Mouse (Mus musculus): Measurements from ENCODE around the gene Cdc40. TPM values are rescaled to one million over a fixed set of nuclear protein-coding genes. Genes with fewer than 3 reads are reported as not detected.

Cdc40 gene
- 20.6 and 24.1 TPM in 2 replicates for polyA plus RNA-seq (2012; rRNA removed)

GRCm38 (mm10) chr10:40882831-40883643, at the start of gene Cdc40, which contains the start of gene Wasf1:
Gene Cdc40 (minus strand): TSS chr10:40883311.
Gene Wasf1 (plus strand): TSS chr10:40883475.
- WGBS = under 1% methylated on average over 44 of the region's 44 CpGs
- Histone ChIP-seq H3K4me1 (ENCODE audit: control insufficient read depth, insufficient read depth, low read length) (peaks cover 6% of the 10 kb centered on the region; the same call in 1 of the 2 replicates), H3K27ac (ENCODE audit: insufficient read depth, low read length) (peak within 1 kb of the TSS; percentile 98), H3K27me3 (ENCODE audit: control insufficient read depth, insufficient read depth, low read length) (no peaks in the 10 kb centered on the region), H3K4me3 (replicated peaks; ENCODE audit: insufficient read depth, low read depth, low read length) (peak within 1 kb of the TSS; percentile 79)
- TF ChIP-seq CTCF (IDR thresholded peaks at IDR 0.05; ENCODE audit: borderline replicate concordance, insufficient read depth, low read depth, low read length) = no peak
- TF ChIP-seq POLR2A (IDR thresholded peaks at IDR 0.05; ENCODE audit: borderline replicate concordance, insufficient read depth, low read length) = peak; percentile 72; the same call in 1 of the 2 replicates
- DNase-seq = peak; percentile 99

DNA sequence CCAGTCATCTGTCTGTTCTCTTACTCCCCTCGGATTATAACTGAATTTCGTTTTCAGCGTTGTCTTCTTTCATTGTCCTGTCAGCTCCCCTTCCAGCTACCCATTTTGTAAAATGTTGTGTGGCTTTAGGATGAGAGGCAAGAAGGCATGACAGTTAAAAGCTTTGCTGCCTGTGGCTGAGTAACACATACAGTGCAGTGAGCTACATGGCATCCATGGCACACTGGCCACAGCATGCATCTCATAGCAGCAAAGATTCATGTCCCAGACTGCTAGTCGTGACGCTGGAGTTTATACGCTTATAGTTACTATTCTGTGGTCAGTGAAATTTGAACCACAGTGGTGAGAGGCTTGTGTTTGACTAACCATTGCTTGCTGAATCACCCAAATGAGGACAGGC, 36.4 kb upstream of the Cdc40 start:
- H3K27ac ChIP-seq (ENCODE audit: insufficient read depth, low read length) = no peak overlapping the region
- no peaks in the 10 kb centered on the region for H3K27me3 ChIP-seq (ENCODE audit: control insufficient read depth, insufficient read depth, low read length)

DNA sequence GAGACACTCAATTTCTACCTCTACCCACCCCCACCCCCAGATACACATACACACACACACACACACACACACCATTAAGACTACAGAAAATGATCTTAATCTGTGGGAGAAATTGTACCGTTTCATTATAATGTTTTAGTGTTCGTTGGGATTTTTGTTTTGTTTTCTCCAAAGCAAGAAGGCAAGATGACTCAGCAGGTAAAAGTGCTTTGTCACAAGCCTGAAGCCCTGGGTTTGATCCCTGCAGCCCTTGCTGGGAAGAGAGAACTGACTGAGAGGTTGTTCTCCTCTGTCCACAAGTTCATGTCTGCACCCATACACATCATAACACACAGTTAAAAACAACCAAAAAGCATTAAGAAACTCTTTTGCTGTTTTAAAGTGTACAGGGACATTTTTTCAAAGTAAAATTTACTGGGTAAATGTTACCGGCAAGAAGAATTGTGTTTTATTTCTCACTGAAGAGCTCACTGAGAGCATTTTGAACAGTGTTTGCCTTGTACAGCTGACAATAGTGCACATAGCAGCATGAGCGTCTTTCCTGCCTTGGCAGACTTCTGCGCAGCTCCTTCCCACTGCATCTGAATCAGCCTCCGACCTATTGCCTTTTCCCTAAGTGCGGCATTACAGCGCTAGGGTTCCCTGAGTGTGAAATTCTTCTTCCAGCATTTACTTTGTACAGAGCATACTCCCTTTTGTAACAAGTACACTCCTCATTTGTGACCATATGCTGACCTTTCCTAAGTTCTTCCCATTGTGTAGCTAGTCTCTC, 35.7 kb upstream of the Cdc40 start:
- H3K27me3 ChIP-seq (ENCODE audit: control insufficient read depth, insufficient read depth, low read length) = no peaks in the 10 kb centered on the region
- DNase-seq = no peak
- no peak overlapping the region for H3K4me3 ChIP-seq (replicated peaks; ENCODE audit: insufficient read depth, low read depth, low read length)
- H3K4me1 ChIP-seq (ENCODE audit: control insufficient read depth, insufficient read depth, low read length) = peaks cover 8% of the 10 kb centered on the region
- H3K27ac ChIP-seq (ENCODE audit: insufficient read depth, low read length) = no peak overlapping the region
- TF ChIP-seq POLR2A (IDR thresholded peaks at IDR 0.05; ENCODE audit: borderline replicate concordance, insufficient read depth, low read length) = no peak
- TF ChIP-seq CTCF (IDR thresholded peaks at IDR 0.05; ENCODE audit: borderline replicate concordance, insufficient read depth, low read depth, low read length) = no peak
- WGBS = 60% methylated on average over 8 of the region's 8 CpGs

More for the DNA sequence above, 36.4 kb upstream of the Cdc40 start:
- peaks cover 8% of the 10 kb centered on the region for H3K4me1 ChIP-seq (ENCODE audit: control insufficient read depth, insufficient read depth, low read length)
- H3K4me3 ChIP-seq (replicated peaks; ENCODE audit: insufficient read depth, low read depth, low read length) = no peak overlapping the region
- 64% methylated on average over 6 of the region's 6 CpGs for WGBS
- no peak for DNase-seq
- TF ChIP-seq CTCF (IDR thresholded peaks at IDR 0.05; ENCODE audit: borderline replicate concordance, insufficient read depth, low read depth, low read length) (no peak), POLR2A (IDR thresholded peaks at IDR 0.05; ENCODE audit: borderline replicate concordance, insufficient read depth, low read length) (no peak)

GRCm38 (mm10) chr10:40915240-40915639, 32.1 kb upstream of the Cdc40 start:
- DNase-seq = peak; percentile 44 to 75
- WGBS = 7% methylated on average over 2 of the region's 2 CpGs
- no peak overlapping the region for H3K27ac ChIP-seq (ENCODE audit: insufficient read depth, low read length)
- TF ChIP-seq CTCF (IDR thresholded peaks at IDR 0.05; ENCODE audit: borderline replicate concordance, insufficient read depth, low read depth, low read length) = no peak
- TF ChIP-seq POLR2A (IDR thresholded peaks at IDR 0.05; ENCODE audit: borderline replicate concordance, insufficient read depth, low read length) = no peak
- no peak overlapping the region for H3K4me3 ChIP-seq (replicated peaks; ENCODE audit: insufficient read depth, low read depth, low read length)
- no peaks in the 10 kb centered on the region for H3K27me3 ChIP-seq (ENCODE audit: control insufficient read depth, insufficient read depth, low read length)
- peaks cover 14% of the 10 kb centered on the region for H3K4me1 ChIP-seq (ENCODE audit: control insufficient read depth, insufficient read depth, low read length)

DNA sequence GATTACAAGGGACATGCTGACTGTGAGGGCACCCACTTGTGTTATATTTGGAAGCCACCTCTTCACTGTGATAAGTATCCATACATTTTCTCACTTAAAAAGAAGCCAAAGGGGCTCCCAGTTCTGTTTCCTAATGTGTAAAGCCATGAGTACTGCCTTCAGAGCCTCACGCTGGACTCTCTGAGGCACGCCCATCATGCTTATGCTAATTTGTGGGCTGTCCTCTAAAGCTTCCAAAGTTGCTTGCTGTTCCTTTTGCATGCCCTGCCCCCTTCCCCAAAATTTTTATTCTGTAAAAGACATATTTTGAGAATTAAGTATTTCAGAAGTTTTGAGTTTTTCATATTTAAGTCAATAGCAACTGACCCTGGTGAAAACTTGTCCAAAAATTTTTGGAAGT, 27.7 kb upstream of the Cdc40 start:
- no peak overlapping the region for H3K4me3 ChIP-seq (replicated peaks; ENCODE audit: insufficient read depth, low read depth, low read length)
- no peak overlapping the region for H3K27ac ChIP-seq (ENCODE audit: insufficient read depth, low read length)
- H3K4me1 ChIP-seq (ENCODE audit: control insufficient read depth, insufficient read depth, low read length) = peaks cover 16% of the 10 kb centered on the region
- no peak for DNase-seq
- WGBS = 85% methylated on average over 2 of the region's 2 CpGs
- no peak for TF ChIP-seq CTCF (IDR thresholded peaks at IDR 0.05; ENCODE audit: borderline replicate concordance, insufficient read depth, low read depth, low read length)
- no peak for TF ChIP-seq POLR2A (IDR thresholded peaks at IDR 0.05; ENCODE audit: borderline replicate concordance, insufficient read depth, low read length)
- no peaks in the 10 kb centered on the region for H3K27me3 ChIP-seq (ENCODE audit: control insufficient read depth, insufficient read depth, low read length)

DNA sequence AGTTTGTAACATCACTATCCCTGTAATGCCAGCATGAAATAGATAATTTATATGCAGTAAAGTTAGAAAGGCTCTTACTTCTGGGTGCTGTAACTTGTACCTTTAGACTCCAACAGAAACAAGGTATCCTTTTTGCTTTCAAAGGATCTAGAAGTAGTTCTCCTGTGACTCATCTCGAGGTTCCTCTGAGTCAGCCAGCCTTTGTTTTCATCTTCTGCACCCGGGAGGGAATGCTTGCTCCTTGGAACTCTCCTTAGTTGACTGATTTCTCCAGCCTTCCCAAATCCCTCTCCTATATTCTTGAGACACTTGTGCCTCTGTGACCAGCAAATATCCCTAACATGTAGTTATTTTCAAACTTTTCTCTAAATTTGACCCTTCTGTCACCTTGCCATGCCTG, 25.5 kb upstream of the Cdc40 start:
- no peaks in the 10 kb centered on the region for H3K27me3 ChIP-seq (ENCODE audit: control insufficient read depth, insufficient read depth, low read length)
- H3K4me3 ChIP-seq (replicated peaks; ENCODE audit: insufficient read depth, low read depth, low read length) = no peak overlapping the region
- 1% methylated on average over 2 of the region's 2 CpGs for WGBS
- TF ChIP-seq POLR2A (IDR thresholded peaks at IDR 0.05; ENCODE audit: borderline replicate concordance, insufficient read depth, low read length) = no peak
- no peak for TF ChIP-seq CTCF (IDR thresholded peaks at IDR 0.05; ENCODE audit: borderline replicate concordance, insufficient read depth, low read depth, low read length)
- DNase-seq = no peak
- H3K4me1 ChIP-seq (ENCODE audit: control insufficient read depth, insufficient read depth, low read length) = peaks cover 16% of the 10 kb centered on the region
- no peak overlapping the region for H3K27ac ChIP-seq (ENCODE audit: insufficient read depth, low read length)

- Histone ChIP-seq H3K4me1 (ENCODE audit: control insufficient read depth, insufficient read depth, low read length) (peaks cover 19% of the 10 kb centered on the region), H3K27ac (ENCODE audit: insufficient read depth, low read length) (no peak overlapping the region), H3K27me3 (ENCODE audit: control insufficient read depth, insufficient read depth, low read length) (no peaks in the 10 kb centered on the region), H3K4me3 (replicated peaks; ENCODE audit: insufficient read depth, low read depth, low read length) (no peak overlapping the region)
- no peak for DNase-seq
- TF ChIP-seq CTCF (IDR thresholded peaks at IDR 0.05; ENCODE audit: borderline replicate concordance, insufficient read depth, low read depth, low read length) (no peak), POLR2A (IDR thresholded peaks at IDR 0.05; ENCODE audit: borderline replicate concordance, insufficient read depth, low read length) (no peak)
- 42% methylated on average over 7 of the region's 7 CpGs for WGBS
Measured at GRCm38 (mm10) chr10:40906802-40907201, 23.7 kb upstream of the Cdc40 start.

Measured in cerebellum, adult 2 months (tissue).